Mouse (Mus musculus): ENCODE data around the gene Lrrc28. TPM values are rescaled to one million over a fixed set of nuclear protein-coding genes. Genes with fewer than 3 reads are reported as not detected.

The Lrrc28 gene
- polyA plus RNA-seq, 1 experiment from 2014 or later, result 11.5 TPM

DNA sequence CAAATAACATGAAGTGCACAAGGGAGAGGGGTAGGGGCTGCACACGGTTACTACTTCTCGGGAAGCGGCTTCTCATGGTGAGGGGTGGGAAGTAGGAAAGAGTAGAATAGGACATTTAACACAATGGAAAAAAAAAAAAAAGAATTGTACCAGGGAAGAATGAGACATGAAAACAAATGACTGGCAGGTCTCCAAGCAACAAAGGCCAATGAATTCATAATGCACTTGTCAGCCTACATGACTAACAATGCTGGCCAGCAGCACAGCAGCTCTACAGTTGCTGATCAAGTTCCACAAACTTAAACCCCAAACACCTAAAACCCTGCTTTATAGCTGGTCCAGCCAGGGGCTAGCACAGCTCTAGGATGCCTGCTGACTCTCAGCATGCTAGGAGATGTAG is 6.1 kb downstream of the Lrrc28 start:
- H3K9me3 ChIP-seq (replicated peaks; ENCODE audit: control insufficient read depth, low read length), result no peaks in the 10 kb centered on the region
- H3K4me1 ChIP-seq (ENCODE audit: control insufficient read depth, insufficient read depth, low read length), result peaks cover 2% of the 10 kb centered on the region; the same call in 1 of the 2 replicates
- no peak overlapping the region for H3K9ac ChIP-seq (ENCODE audit: low read depth, low read length)
- no peaks in the 10 kb centered on the region for H3K36me3 ChIP-seq (ENCODE audit: control insufficient read depth, insufficient read depth, low read length)
- H3K4me2 ChIP-seq, result no peak overlapping the region
- ATAC-seq (replicated peaks; ENCODE audit: insufficient number of reproducible peaks, low FRiP score, low TSS enrichment), result no peak
- H3K4me3 ChIP-seq (ENCODE audit: low read depth, low read length), result no peak overlapping the region
- H3K27ac ChIP-seq (ENCODE audit: low read depth, low read length), result no peak overlapping the region
- no peaks in the 10 kb centered on the region for H3K27me3 ChIP-seq (ENCODE audit: control insufficient read depth, insufficient read depth, low read length)
- WGBS (ENCODE audit: insufficient replicate concordance), result 85% methylated on average over 3 of the region's 3 CpGs

DNA sequence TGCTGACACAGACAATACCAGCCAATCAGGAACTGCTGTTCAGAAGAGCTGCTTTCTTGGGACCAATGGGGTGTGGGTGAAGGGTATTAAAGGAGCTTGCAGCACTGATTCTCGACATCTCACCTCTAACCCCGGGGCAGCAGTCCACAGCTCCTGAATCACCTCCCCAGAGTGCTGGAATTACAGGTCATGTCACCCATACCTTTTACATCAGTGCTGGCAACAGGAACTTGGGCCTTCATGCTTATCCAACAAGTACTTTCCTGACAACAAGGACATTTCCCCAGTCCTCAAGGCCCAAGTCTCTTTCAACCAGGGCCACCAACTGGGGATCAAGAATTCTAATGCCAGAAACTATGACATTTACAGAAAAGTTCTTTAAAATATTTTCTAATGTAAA is 8.9 kb downstream of the Lrrc28 start:
- Histone ChIP-seq H3K4me2 (no peak overlapping the region), H3K36me3 (ENCODE audit: control insufficient read depth, insufficient read depth, low read length) (no peaks in the 10 kb centered on the region; the same call in 1 of the 2 replicates), H3K9me3 (replicated peaks; ENCODE audit: control insufficient read depth, low read length) (no peaks in the 10 kb centered on the region), H3K27me3 (ENCODE audit: control insufficient read depth, insufficient read depth, low read length) (no peaks in the 10 kb centered on the region), H3K27ac (ENCODE audit: low read depth, low read length) (no peak overlapping the region), H3K4me3 (ENCODE audit: low read depth, low read length) (no peak overlapping the region), H3K4me1 (ENCODE audit: control insufficient read depth, insufficient read depth, low read length) (peaks cover 2% of the 10 kb centered on the region), H3K9ac (ENCODE audit: low read depth, low read length) (no peak overlapping the region)
- 61% methylated on average over 2 of the region's 2 CpGs for WGBS (ENCODE audit: insufficient replicate concordance)
- no peak for ATAC-seq (replicated peaks; ENCODE audit: insufficient number of reproducible peaks, low FRiP score, low TSS enrichment)

GRCm38 (mm10) chr7:67634210-67634609 is 10.9 kb downstream of the Lrrc28 start:
- 83% methylated on average over 3 of the region's 3 CpGs for WGBS (ENCODE audit: insufficient replicate concordance)
- H3K27me3 ChIP-seq (ENCODE audit: control insufficient read depth, insufficient read depth, low read length), result no peaks in the 10 kb centered on the region
- ATAC-seq (replicated peaks; ENCODE audit: insufficient number of reproducible peaks, low FRiP score, low TSS enrichment), result no peak

DNA sequence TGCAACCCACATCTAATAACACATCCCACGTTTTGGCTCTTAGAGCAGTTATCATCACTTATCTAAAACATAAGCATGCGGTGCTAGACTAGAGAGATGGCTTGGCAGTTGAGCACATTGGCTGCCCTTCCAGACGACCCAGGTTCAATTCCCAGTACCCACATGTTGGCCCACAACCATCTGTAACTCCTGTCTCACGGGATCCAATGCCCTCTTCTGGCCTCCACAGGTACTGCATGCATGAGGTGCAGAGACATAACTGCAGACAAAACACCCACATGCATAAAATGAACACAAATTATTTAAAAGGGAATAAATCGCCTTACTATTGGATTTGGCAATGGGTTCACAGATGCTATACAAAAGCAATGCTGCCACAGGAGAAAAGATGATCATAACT is 12.7 kb downstream of the Lrrc28 start:
- H3K4me1 ChIP-seq (ENCODE audit: control insufficient read depth, insufficient read depth, low read length), result no peaks in the 10 kb centered on the region; the same call in 1 of the 2 replicates
- WGBS (ENCODE audit: insufficient replicate concordance), result 79% methylated on average over 5 of the region's 5 CpGs
- H3K36me3 ChIP-seq (ENCODE audit: control insufficient read depth, insufficient read depth, low read length), result no peaks in the 10 kb centered on the region; the same call in 1 of the 2 replicates
- no peak overlapping the region for H3K27ac ChIP-seq (ENCODE audit: low read depth, low read length)
- H3K9ac ChIP-seq (ENCODE audit: low read depth, low read length), result no peak overlapping the region
- ATAC-seq (replicated peaks; ENCODE audit: insufficient number of reproducible peaks, low FRiP score, low TSS enrichment), result no peak
- no peak overlapping the region for H3K4me3 ChIP-seq (ENCODE audit: low read depth, low read length)
- H3K9me3 ChIP-seq (replicated peaks; ENCODE audit: control insufficient read depth, low read length), result no peaks in the 10 kb centered on the region
- H3K27me3 ChIP-seq (ENCODE audit: control insufficient read depth, insufficient read depth, low read length), result no peaks in the 10 kb centered on the region
- no peak overlapping the region for H3K4me2 ChIP-seq

More at GRCm38 (mm10) chr7:67634210-67634609, 10.9 kb downstream of the Lrrc28 start:
- Histone ChIP-seq H3K9ac (ENCODE audit: low read depth, low read length) (no peak overlapping the region), H3K9me3 (replicated peaks; ENCODE audit: control insufficient read depth, low read length) (no peaks in the 10 kb centered on the region), H3K27ac (ENCODE audit: low read depth, low read length) (no peak overlapping the region), H3K4me2 (no peak overlapping the region), H3K4me3 (ENCODE audit: low read depth, low read length) (no peak overlapping the region), H3K4me1 (ENCODE audit: control insufficient read depth, insufficient read depth, low read length) (peaks cover 1% of the 10 kb centered on the region), H3K36me3 (ENCODE audit: control insufficient read depth, insufficient read depth, low read length) (no peaks in the 10 kb centered on the region; the same call in 1 of the 2 replicates)

- Histone ChIP-seq H3K4me2 (no peak overlapping the region), H3K9me3 (replicated peaks; ENCODE audit: control insufficient read depth, low read length) (no peaks in the 10 kb centered on the region), H3K36me3 (ENCODE audit: control insufficient read depth, insufficient read depth, low read length) (no peaks in the 10 kb centered on the region; the same call in 1 of the 2 replicates), H3K4me3 (ENCODE audit: low read depth, low read length) (no peak overlapping the region), H3K27me3 (ENCODE audit: control insufficient read depth, insufficient read depth, low read length) (no peaks in the 10 kb centered on the region), H3K27ac (ENCODE audit: low read depth, low read length) (no peak overlapping the region), H3K9ac (ENCODE audit: low read depth, low read length) (no peak overlapping the region), H3K4me1 (ENCODE audit: control insufficient read depth, insufficient read depth, low read length) (no peaks in the 10 kb centered on the region; the same call in 1 of the 2 replicates)
- WGBS (ENCODE audit: insufficient replicate concordance), result 30% methylated on average over 2 of the region's 2 CpGs
- no peak for ATAC-seq (replicated peaks; ENCODE audit: insufficient number of reproducible peaks, low FRiP score, low TSS enrichment)
Observed at GRCm38 (mm10) chr7:67630817-67631216, 14.3 kb downstream of the Lrrc28 start.

DNA sequence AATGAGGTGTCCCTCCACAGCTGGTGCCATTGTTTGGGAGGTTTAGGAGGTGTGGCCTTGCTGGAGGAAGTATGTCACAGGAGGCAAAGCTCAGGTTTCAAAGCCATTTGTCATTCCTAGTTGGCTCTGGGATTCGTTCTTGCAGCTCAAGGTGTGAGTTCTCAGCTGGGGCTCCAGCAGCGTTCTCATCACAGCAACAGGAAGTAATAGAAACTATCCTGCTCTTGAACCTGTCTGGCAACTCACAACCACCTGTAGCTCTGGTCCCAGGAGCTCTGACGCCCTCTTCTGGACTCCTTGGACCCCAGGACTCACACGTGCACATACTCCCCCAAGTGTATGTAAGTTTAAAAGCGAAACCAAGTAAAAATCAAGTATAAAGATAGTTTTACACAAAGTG is 15.4 kb downstream of the Lrrc28 start:
- Histone ChIP-seq H3K27me3 (ENCODE audit: control insufficient read depth, insufficient read depth, low read length) (no peaks in the 10 kb centered on the region), H3K9ac (ENCODE audit: low read depth, low read length) (no peak overlapping the region), H3K27ac (ENCODE audit: low read depth, low read length) (no peak overlapping the region), H3K4me3 (ENCODE audit: low read depth, low read length) (no peak overlapping the region), H3K4me1 (ENCODE audit: control insufficient read depth, insufficient read depth, low read length) (no peaks in the 10 kb centered on the region; the same call in 1 of the 2 replicates), H3K36me3 (ENCODE audit: control insufficient read depth, insufficient read depth, low read length) (no peaks in the 10 kb centered on the region; the same call in 1 of the 2 replicates), H3K9me3 (replicated peaks; ENCODE audit: control insufficient read depth, low read length) (no peaks in the 10 kb centered on the region), H3K4me2 (no peak overlapping the region)
- WGBS (ENCODE audit: insufficient replicate concordance), result 50% methylated on average over 5 of the region's 5 CpGs
- ATAC-seq (replicated peaks; ENCODE audit: insufficient number of reproducible peaks, low FRiP score, low TSS enrichment), result no peak

GRCm38 (mm10) chr7:67626671-67627070 is 18.4 kb downstream of the Lrrc28 start:
- no peak overlapping the region for H3K4me2 ChIP-seq
- no peak for ATAC-seq (replicated peaks; ENCODE audit: insufficient number of reproducible peaks, low FRiP score, low TSS enrichment)

DNA sequence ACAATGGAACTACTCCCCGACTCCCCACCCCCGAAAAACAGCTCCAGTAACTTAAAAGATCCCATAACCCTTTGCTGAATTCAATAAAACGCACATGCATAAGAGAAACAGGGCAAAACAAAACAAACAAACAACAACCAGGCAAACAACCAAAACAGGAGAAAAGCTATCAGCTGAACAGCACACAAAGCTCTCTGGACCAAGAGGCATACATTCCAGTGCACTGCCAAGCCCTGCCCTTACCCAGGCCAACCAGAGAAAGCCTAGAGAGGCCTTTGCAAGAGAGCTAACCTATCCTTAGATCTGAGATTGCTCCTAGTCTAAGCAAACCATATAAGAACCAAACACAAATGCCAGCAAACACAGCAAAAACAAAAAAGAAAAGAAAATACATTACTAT is 22.9 kb downstream of the Lrrc28 start:
- WGBS (ENCODE audit: insufficient replicate concordance), result 68% methylated on average over 3 of the region's 3 CpGs
- Histone ChIP-seq H3K4me2 (no peak overlapping the region), H3K4me1 (ENCODE audit: control insufficient read depth, insufficient read depth, low read length) (no peaks in the 10 kb centered on the region), H3K9me3 (replicated peaks; ENCODE audit: control insufficient read depth, low read length) (no peaks in the 10 kb centered on the region), H3K4me3 (ENCODE audit: low read depth, low read length) (no peak overlapping the region), H3K27ac (ENCODE audit: low read depth, low read length) (no peak overlapping the region), H3K27me3 (ENCODE audit: control insufficient read depth, insufficient read depth, low read length) (no peaks in the 10 kb centered on the region), H3K36me3 (ENCODE audit: control insufficient read depth, insufficient read depth, low read length) (no peaks in the 10 kb centered on the region), H3K9ac (ENCODE audit: low read depth, low read length) (no peak overlapping the region)
- no peak for ATAC-seq (replicated peaks; ENCODE audit: insufficient number of reproducible peaks, low FRiP score, low TSS enrichment)

More at GRCm38 (mm10) chr7:67626671-67627070, 18.4 kb downstream of the Lrrc28 start:
- no peaks in the 10 kb centered on the region for H3K36me3 ChIP-seq (ENCODE audit: control insufficient read depth, insufficient read depth, low read length)
- H3K9me3 ChIP-seq (replicated peaks; ENCODE audit: control insufficient read depth, low read length), result no peaks in the 10 kb centered on the region
- H3K27ac ChIP-seq (ENCODE audit: low read depth, low read length), result no peak overlapping the region
- H3K9ac ChIP-seq (ENCODE audit: low read depth, low read length), result no peak overlapping the region
- 77% methylated on average over 5 of the region's 5 CpGs for WGBS (ENCODE audit: insufficient replicate concordance)
- H3K4me1 ChIP-seq (ENCODE audit: control insufficient read depth, insufficient read depth, low read length), result no peaks in the 10 kb centered on the region
- no peak overlapping the region for H3K4me3 ChIP-seq (ENCODE audit: low read depth, low read length)
- H3K27me3 ChIP-seq (ENCODE audit: control insufficient read depth, insufficient read depth, low read length), result no peaks in the 10 kb centered on the region

DNA sequence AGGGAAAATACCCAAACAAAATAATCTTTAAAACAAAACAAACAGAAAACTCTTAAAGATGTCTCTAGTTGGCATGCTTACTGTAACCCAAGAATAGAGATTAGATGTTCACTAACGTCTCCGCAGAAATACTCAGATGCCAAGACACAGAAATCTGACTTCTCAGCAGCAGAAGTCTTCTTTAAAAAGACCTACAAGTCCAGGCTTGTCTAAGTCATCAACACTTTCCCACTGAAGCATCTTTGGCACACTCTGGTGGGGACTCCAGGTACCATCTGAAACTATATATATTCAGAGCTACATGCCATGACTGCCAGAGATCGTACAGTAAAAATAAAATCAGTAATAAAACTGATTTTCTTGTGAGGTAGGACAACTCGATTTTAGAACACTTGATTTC is 25.2 kb downstream of the Lrrc28 start:
- no peak for ATAC-seq (replicated peaks; ENCODE audit: insufficient number of reproducible peaks, low FRiP score, low TSS enrichment)
- no peaks in the 10 kb centered on the region for H3K36me3 ChIP-seq (ENCODE audit: control insufficient read depth, insufficient read depth, low read length)
- no peak overlapping the region for H3K27ac ChIP-seq (ENCODE audit: low read depth, low read length)
- no peak overlapping the region for H3K4me3 ChIP-seq (ENCODE audit: low read depth, low read length)
- no peak overlapping the region for H3K4me2 ChIP-seq
- no peaks in the 10 kb centered on the region for H3K27me3 ChIP-seq (ENCODE audit: control insufficient read depth, insufficient read depth, low read length)
- 68% methylated on average over 4 of the region's 4 CpGs for WGBS (ENCODE audit: insufficient replicate concordance)
- no peaks in the 10 kb centered on the region for H3K9me3 ChIP-seq (replicated peaks; ENCODE audit: control insufficient read depth, low read length)
- H3K4me1 ChIP-seq (ENCODE audit: control insufficient read depth, insufficient read depth, low read length), result peaks cover 9% of the 10 kb centered on the region; the same call in 1 of the 2 replicates
- no peak overlapping the region for H3K9ac ChIP-seq (ENCODE audit: low read depth, low read length)
